Mouse (Mus musculus) embryonic fibroblast, embryonic 13.5 days (primary cell): ENCODE data around the gene Hsdl1.

Experiments used
- CTCF ChIP-seq: IDR thresholded peaks from 2 replicates; pipeline ENCODE4 v1.5.1; 2011; ENCODE audit warnings: mild to moderate bottlenecking, control low read depth, low read length, moderate library complexity, borderline replicate concordance; ENCODE audit not compliant: insufficient read depth
- POLR2A ChIP-seq: IDR thresholded peaks from 2 replicates; pipeline ENCODE4 v1.6.1; 2011; ENCODE audit warnings: low read depth, mild to moderate bottlenecking, control low read depth, low read length, moderate library complexity

DNA sequence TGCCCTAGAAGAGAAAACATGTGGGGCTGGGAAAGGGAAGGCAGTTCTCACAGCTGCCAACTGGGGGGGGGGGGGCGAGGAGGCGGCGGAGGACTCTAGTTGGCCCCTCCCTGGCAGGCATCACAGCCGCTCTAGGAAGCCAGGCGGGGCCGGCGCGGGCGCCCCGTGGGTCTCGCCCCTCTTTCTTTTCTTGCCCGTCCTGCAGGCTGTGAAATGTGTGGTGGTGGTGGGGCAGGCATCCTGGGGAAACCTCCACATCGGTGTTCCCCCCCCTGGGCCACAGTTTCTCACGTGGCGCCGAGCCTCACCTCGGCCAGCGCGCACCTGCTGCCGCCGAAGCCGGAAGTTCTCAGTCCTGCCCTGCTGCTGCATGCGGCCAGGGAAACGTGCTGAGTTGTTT, 10.9 kb upstream of the Hsdl1 start:
- TF ChIP-seq CTCF (no peak), POLR2A (no peak)
